Mouse (Mus musculus) gastrocnemius, postnatal 25 days (tissue): ENCODE results near the gene Rhebl1. TPM values are rescaled to one million over a fixed set of nuclear protein-coding genes. Genes with fewer than 3 reads are reported as not detected.
A peak's percentile ranks its signal among the peaks of the same experiment; 100 is the strongest.

Experiments used
- DNase-seq: peaks from one replicate; pipeline ENCODE4 v3.0.0; 2022
- total RNA-seq, 2 experiments: library from RNA; stranded (reverse); gene quantifications; 1 replicate in 1 of 2; 2 replicates in 1 of 2; pipeline ENCODE4 v1.2.3; 2021

The Rhebl1 gene
- total RNA-seq, 2 experiments from 2014 or later: 2.5 to 2.9 TPM

DNA sequence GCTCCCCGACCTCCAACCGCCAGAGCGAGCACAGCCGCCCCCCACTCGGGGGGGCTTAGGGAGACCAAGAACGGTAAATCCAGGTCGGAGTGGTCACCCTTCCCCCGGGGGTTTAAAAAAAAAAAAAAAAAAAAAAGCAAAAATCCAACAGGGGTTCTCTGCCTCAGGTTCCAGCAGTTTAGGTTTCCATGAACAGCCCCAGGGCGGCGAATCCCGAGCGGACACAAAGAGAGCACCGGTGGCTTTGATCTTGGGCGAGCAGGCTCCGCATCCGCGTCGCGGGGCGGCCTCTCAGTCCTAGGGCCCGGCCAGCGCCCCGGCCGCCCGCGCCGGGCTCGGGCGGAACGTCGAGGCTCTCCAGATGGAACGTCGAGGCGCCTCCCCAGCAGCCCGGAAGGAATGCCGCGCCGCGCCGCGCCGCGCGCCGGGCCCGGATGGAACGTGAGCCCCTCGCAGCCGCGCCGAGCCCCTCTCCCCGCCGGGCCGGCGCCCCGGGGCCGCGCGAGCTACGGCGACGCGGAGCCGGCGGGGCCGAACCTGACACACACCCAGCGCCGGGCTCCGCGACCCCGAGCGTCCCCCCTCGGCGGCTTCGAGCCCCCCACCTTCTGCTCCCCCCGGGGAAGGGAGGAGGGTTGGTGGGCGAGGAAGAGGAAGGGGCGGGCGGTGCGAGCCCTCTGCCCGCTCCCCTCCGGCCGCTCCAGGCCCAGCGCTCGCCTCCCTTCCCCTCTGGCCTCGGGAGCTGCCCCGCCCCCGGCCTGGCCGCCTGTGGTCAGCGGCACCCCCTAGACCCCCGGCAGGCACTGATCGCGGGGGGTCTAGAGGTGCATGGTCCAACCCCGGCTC is 23.0 kb downstream of the Rhebl1 start, which contains the start of gene Kmt2d:
TSS of gene Kmt2d (minus strand) at position 135 of the 846 bp plus-strand sequence.
- peak; percentile 46 for DNase-seq

DNA sequence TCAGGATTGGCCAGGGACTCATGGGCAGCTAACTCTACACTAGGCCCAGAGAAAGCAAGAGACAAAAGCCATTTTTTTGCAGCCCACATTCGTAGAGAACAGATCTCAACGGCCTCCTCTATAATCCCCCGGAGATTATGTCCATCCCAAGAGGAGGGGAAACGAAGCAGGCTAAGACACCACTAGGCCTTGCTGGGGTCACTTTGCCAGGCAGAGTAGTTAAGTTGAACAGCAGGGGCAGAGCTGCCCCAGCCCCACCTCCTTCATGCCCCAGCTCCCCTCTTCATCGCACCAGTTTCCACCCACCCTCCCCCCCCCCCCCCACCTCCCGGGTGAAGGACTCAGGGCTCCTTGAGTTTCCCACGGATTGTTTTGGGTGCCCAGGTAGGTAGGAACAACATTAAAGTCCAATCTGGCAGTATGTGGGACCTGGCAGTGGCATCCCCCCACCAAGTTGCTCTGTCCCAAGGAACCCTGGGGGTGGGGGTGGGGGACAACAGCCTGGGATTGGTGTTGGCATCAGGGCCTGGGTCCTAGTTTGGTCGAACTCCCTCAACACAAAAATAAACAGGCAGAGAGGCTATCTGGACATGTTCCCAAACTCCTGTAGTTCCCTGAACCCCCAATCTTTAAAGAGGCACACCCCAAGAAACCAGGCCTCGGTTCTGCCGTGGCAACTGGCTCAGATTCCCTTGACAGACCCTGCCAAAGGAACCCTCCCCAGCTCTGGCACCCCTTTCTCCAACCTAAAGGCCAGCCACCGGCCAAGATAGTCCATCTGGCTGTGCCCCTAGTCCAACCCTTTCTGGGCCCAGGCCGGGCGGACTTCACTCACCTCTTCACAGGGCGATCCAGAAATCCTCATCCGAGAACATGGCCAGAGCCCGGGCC is 23.9 kb downstream of the Rhebl1 start:
- peak; percentile 69 for DNase-seq

DNA sequence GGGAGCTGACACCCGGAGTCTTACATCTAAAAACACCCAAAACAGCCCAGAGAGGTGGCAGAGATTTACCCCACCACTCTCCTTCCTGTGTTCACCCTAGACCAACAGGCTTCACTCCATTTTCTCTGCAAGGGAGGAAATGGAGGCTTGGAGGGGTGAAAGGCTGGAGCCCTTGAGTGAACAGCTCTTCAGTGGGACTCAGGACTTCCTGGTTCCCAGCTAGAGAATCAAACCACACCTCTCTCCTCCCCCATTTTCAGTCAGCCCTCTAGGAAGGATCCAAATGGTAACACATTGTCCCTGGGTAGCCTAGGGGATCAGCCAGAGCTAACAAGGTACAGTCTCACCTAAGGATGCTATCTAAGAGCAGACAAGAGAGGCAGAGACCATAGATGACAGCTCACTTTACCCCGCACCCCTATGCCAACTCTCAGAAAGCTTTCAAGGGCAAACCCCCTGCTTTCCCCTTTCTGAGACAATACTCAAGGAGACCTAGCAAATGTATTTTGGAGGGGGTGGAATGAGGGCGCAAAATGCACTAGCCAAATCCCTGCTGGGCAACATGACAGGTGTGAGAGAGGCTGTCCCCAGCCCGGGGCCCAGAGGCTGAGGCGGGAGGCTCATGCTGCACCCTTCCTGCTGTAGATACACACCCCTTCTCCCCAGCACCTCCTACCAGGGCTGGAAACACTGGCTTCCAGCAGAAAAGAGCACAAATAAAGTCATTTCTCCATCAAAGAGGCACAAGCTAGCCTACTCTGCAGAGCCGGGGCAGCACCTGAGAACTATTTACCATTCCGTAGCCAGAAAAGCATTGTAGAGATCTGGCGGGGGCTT is 24.8 kb downstream of the Rhebl1 start:
- no peak for DNase-seq

DNA sequence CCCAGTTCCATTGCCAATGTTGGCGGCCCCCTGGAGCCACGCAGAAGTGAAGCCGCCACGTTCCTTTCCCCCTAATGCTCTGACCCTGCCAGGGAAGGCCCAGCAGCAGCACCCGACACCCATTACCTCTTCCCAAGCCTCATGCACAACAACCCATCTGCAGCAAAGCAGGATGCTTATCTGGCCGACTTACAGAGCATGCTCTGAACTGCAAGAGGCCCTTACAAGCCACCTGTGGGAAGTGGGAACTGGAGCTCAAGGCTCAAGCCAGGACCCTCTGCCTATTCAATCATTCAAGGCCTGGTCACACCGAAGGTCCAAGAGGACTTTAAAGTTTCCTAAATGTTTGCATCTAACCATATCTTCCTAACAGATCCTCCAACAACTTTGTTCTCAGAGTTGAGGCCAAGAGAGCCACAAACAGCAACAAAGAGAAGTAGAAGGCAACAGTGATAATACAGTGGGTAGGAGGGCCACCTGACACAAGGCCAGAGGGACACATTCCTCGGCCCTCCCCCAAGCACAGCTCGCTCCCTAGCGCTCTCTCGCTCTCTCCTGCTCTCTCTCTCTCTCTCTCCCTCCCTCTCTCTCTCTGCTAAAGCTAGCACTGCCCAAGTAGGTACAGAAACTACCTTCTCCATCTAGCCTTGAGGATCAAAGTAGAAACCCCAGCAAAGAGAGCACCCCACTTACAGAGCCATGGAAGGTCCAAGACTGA is 25.8 kb downstream of the Rhebl1 start:
- no peak for DNase-seq

DNA sequence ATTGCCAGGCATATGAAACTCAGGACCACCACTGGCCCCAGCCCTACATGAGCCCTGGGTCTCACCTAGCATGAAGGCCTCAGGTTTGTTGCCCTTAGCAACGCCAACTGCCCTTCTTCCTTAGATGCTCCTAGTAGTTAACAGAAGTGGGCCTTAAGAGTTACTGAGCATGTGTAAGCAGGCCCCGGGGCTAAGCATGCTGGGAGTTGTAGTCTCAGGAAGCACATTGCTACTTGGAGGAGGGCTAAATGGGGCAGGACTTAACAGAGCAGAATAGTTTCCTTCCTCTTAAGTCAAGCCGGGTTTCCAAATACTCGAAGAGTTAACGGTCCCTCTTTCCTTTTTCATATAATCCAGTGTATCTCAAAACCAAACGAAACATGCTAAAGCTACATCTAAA is 27.0 kb downstream of the Rhebl1 start:
- DNase-seq: peak; percentile 54

DNA sequence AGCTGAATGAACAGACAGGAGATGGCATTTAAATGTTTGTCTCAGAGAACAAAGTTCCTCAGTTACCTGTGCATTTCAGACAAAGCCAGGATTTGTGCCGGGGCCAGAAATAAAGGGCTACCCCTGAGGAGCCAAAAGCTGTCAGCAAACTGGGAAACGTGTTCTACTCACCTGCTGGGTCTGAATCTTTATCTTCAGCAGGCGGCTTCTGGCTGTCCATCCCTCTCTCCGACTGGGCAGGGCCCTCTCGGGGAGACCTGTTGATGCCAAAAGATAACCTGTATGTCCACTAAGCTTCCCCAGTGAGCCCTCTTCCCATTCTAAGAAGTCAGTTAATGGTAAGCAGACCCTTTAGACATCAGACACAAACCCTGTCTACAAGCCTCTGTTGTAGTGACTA is 27.8 kb downstream of the Rhebl1 start:
- DNase-seq: no peak

DNA sequence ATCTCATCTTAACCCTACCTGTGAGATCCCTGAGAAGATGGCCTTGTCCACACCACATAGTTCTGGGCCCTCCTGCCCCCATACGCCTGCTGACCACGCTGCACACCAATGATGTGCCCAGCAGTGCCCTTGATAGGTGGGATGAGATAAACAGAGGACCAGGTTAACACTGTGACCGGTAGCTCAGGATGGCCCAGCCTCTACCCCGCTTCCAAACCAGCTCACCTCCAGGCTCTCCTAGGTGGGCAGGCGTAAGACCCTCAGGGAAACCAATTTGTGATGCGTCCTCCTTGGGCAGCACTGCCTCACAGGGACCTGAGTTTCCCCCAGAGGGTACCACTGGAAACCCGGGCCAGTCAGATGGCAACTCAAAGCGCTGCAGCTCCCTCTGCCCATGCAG is 28.6 kb downstream of the Rhebl1 start:
- no peak for DNase-seq

DNA sequence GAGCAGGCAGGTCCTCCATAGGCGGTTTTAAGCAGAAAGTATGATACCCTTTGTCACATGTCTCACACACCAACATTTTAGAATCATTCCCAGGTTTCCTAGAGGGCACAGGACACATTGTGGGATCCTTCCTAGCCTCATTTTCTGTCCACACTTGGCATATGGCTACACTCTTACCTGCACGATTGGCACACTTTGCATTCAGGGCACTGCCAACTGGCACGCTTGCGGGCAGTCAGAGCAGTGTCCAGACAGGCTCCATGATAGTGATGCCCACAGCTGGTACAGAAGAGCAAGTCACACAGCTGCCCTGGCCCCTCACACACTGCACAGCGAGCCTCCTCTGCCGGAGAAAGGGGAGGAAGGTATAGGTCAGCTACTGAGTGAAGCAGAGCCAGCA is 29.4 kb downstream of the Rhebl1 start:
- DNase-seq: no peak

DNA sequence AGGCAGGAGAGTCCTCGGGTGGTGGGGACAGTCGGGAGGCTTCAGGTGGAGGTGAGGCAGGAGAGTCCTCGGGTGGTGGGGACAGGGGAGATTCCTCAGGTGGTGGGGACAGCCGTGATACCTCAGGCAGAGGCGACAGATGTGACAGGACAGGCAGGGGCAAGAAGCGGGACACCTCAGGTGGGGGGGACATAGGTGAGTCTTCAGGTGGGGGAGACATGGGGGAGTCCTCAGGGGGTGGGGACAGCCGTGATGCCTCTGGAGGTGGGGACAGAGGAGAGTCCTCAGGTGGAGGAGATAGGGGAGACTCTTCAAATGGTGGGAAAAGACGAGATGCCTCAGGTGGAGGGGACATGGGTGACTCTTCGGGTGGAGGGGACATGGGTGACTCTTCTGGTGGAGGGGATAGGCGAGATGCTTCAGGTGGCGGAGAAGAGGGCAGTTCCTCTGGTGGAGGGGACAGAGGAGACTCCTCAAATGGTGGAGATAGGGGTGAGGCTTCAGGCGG is 30.8 kb downstream of the Rhebl1 start:
- DNase-seq: peak; percentile 5

DNA sequence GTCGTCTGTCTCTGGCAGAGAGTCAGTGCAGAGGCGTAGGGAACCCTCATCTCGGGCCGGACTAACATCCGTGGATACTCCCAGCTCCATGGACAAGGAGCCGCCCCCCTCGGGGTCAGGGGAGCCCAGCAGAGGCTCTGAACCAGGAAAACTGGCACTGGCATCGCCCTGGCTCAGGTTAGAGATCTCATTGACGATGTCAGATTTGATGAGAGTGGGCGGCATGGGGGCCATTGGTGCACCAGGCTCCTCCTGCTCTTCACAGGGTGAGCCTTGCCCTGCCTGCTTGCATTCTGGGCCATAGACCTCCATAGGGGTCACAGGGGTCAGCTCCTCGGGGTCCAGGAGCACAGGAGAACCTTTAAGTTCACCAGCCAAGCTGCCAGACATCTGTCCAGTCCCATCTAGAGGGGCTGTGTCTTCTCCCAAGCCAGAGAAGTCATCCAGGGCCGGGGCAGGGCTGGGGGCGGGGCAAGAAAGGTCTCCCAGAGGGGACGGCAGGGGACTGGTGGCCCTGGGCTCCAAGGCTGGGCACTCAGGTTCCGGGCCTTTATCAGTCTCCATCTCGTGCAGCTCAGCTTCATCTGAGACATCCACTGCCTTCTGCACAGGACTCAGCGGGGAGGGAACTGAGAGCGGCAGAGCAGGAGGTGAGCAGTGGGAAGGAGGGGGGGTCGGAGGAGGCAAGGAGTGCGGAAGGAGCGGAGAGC is 32.5 kb downstream of the Rhebl1 start:
- peak; percentile 3 for DNase-seq

DNA sequence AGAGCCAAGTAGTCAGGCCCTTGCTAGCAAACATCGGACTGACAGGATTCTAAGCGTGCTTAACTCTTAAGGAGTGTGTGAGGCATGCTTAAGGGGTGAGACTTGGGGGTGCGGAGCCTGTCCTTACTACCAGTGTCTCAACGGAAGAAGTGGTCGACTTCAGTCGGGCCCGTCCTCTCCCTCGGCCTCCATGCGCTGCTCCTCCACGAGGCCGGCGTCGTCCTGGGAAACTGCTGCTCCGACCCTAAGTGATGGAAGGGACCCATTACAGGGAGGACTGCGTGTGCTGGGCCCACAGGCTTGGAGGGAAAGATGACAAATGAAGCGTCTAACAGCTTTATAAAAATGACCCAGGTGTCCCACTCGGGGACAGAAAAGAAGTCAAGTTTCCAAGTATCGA is 33.4 kb downstream of the Rhebl1 start:
- DNase-seq: no peak

DNA sequence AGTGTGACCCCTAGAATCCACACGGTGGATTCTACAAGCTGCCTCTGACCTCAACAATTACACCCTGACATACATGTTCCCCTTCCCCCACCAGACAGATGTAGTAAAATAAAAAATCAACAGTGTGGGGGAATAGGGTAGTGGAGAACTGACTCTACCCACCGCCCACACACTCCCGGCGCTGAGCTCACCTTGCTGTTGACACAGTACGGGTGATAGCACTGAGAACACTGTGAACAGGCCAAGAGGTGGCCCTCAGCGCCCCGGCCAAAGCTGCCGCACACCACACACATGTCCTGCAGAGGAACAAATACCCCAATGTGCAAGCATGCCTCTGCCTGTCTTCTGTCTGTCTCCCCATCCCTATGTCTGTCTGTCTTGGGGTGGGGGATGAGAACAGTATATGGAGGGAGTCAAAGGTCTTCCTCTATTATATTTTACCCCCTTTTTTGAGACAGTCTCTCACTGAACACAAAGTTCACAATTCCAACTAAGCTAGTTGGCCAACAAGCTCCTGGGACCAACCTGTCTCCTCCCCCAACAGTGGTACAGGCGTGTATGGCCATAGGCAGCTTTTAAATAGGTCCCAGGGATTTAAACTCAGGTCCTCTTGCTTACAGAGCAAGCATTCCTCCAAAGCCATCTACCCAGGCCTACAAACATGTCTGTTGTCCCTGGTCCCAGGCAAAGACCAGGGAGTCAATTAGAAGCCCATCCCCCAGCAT is 34.9 kb downstream of the Rhebl1 start:
- DNase-seq: peak; percentile 5

DNA sequence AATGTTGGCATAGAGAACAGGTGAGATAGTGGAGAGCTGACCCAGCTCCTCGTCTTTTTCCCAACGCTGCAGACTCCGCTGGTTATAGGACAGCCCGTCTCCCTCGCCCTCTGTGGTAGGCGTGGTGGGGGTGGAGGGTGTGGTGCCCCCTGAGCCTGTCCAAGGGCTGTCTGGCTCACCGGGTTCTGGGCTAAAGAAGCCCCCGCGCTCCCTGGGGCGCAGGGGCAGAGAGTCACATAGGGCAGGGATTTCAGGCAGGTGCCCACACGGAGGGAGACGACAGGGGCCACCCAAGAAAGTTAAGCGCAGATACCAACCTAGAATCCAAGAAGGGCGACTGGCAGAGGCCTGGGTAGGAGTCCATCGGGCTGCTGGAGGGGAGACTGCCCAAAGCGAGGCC is 40.1 kb downstream of the Rhebl1 start:
- DNase-seq: no peak

DNA sequence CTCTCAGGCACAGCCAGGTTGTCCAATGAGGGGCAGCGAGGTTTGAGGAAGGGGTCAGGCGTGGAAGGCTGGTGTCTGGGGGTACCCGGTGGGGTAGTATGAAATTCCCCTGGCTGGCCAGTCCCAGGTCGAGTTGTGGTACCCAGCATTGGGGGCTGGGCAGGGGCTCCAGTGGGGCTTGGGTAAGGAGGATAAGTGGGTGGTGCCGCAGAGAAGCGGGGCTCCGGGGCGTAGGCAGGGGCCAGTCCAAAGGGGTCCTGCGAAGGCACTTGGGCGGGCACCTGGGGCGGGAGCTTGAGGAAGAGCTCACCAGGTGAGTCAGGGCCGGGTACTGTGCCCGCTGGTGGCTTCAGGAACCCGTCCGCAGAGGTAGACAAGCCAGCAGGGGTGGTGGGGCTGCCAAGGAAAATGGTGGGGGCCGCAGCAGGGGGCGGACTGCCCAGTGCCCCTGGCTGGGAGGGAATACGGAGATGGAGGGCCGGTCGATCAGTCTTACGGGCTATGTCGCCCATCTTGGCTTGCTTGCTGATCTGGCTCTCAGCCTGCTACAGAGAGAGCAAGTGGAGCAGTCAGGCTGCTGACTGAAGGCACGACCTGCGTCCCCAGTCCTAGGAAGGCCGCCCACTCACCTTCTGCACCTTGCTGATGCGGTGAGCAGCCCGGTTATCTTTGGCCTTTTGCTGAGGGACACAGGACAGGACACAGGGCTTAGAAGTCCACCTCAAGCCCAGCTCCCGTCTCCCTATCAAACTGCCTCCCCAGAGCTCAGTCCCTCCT is 41.0 kb downstream of the Rhebl1 start:
- peak; percentile 18 for DNase-seq

DNA sequence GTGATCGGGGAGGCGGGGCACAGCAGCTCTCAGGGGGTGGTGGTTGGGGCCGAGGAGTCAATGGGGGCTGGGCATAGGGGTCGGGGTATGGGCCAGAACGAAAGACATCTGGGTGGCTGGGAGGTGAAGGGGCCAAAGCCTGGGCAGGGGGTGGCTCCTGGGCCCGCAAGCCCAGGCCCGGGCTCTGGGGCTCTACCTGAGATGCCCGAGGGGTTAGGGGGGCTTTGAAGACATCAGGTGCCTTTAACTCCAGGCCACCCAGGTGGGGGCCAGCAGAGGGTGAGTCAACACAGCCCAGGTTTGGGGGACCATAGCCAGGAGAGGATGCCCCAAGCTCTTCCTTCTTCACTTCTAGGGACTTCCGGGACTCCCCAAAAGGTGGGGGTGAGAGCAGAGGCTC is 41.6 kb downstream of the Rhebl1 start:
- peak; percentile 4 for DNase-seq

DNA sequence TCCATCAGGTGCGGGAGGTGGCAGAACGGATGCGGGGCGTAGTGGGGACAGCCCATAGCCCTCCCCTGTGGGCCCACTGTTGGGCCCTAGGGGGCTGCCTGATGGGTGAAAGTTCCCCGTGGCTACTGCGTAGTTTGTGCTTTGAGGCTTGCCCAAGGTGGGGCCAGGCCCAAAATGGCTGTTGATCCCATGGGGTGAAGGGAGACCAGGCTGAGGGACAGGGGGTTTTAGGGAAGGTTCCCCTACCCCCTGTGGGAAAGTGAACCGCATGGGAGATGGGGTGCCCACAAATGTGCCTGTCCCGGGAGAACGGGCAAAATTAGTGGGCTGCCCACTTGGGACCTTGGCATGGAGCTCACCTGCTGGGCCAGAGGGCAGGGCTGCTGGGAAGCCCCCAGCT is 42.3 kb downstream of the Rhebl1 start:
- DNase-seq: no peak

DNA sequence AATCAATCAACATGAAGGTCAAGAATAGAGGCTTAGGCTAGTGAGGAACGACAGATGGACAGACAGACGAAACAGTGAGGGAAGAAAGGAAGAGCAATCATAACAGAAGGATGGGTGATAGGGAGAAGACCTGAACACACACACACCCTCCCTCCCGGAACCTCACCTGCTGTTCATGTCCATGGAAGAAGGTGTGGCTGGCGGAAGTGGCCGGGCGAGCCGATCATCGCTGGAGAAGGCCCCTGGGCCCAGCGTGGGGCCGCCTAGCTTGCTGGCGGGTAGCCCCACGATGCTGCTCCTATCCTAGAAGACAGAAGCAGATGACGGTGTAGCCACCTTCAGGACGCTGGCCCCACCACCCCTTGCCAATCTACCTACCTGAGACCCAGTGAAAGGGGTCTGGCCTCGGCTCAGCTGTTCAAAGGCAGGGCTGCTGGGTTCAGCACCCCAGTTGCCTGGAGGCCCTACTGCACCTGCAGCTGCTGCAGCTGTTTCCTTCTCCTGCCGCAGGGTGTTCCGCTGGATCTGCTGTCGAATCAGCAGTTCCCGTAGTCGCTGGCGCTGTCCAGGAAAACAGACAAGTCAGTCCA is 43.0 kb downstream of the Rhebl1 start:
- DNase-seq: no peak

DNA sequence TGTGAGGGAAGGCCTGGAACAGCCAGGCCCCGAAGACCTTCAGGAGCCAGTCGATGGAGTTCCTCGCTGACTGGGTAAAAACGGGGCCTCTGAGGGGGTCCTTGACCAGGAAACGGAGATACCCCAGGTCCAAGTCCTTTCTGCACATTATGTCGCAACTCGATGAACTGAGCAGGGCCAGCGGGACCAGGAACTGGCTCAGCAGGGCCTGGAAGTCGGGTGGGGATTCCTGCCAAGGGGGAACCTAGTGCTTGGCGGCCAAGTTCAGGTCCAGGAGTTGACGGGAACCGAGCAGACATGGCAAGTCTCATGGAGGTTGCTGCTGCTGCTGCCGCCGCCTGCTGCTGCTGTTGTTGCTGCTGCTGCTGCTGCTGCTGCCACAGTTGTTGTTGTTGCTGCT is 43.7 kb downstream of the Rhebl1 start:
- no peak for DNase-seq
